Mouse (Mus musculus) intestine, postnatal 0 days (tissue): Measurements from ENCODE around the gene Exoc2. TPM values are rescaled to one million over a fixed set of nuclear protein-coding genes. Genes with fewer than 3 reads are reported as not detected.

Experiments
- ATAC-seq: fragments of 200-750 bp; cut with Nextera tagmentation; 2 replicates; pipeline ENCODE4 v1.8.0; 2017; ENCODE audit warnings: mild to moderate bottlenecking, moderate TSS enrichment, moderate library complexity
- H3K27ac ChIP-seq: fragments of 300-500 bp; sonication (generic); 2 replicates; pipeline ENCODE4 v1.5.1; 2014; ENCODE audit warnings: mild to moderate bottlenecking, low read depth, low read length, moderate library complexity
- H3K27me3 ChIP-seq: fragments of 300-500 bp; sonication (generic); replicated peaks from 2 replicates; pipeline ENCODE4 v1.6.1; 2014; ENCODE audit warnings: low read length, mixed read lengths; ENCODE audit not compliant: control insufficient read depth, insufficient read depth
- H3K36me3 ChIP-seq: fragments of 300-500 bp; sonication (generic); 2 replicates; pipeline ENCODE4 v1.6.1; 2014; ENCODE audit warnings: mild to moderate bottlenecking, moderate library complexity; ENCODE audit not compliant: control insufficient read depth, insufficient read depth
- H3K4me1 ChIP-seq: fragments of 300-500 bp; sonication (generic); replicated peaks from 2 replicates; pipeline ENCODE4 v1.6.1; 2014; ENCODE audit warnings: antibody characterized with exemption, low read length, mixed read lengths; ENCODE audit not compliant: control insufficient read depth, insufficient read depth
- H3K4me2 ChIP-seq: fragments of 300-500 bp; sonication (generic); replicated peaks from 2 replicates; pipeline ENCODE4 v1.6.1; 2014; ENCODE audit warnings: low read depth, mild to moderate bottlenecking, moderate library complexity
- H3K4me3 ChIP-seq: fragments of 300-500 bp; sonication (generic); 2 replicates; pipeline ENCODE4 v1.5.1; 2014; ENCODE audit warnings: low read depth, low read length
- H3K9ac ChIP-seq: fragments of 300-500 bp; sonication (generic); 2 replicates; pipeline ENCODE4 v1.6.1; 2014; ENCODE audit warnings: mild to moderate bottlenecking, low read depth, low read length
- H3K9me3 ChIP-seq: fragments of 300-500 bp; sonication (generic); 2 replicates; pipeline ENCODE4 v1.6.1; 2016; ENCODE audit warnings: mixed run types; ENCODE audit not compliant: control insufficient read depth
- CTCF ChIP-seq: sonication (generic); IDR thresholded peaks from 2 replicates; pipeline ENCODE4 v1.5.1; 2016; ENCODE audit warnings: low read depth, mild to moderate bottlenecking, control low read depth, antibody characterized with exemption, moderate library complexity
- whole genome bisulfite sequencing: fragments of 180-500 bp; shearing (Covaris S2); extraction: QIAGEN DNeasy Blood & Tissue Kit; methylation state at CpG from one replicate; pipeline ENCODE4 v1.1.7; 2014; 5-methylcytosine and 5-hydroxymethylcytosine counted together
- polyA plus RNA-seq: library from polyadenylated mRNA; unstranded; fragments of >200 nt; fragmentation: Nextera tagmentation; extraction: Ambion mirVana; gene quantifications from 2 replicates; pipeline ENCODE4 v1.2.1, GENCODE M21; 2015

The Exoc2 gene
- polyA plus RNA-seq, 1 experiment from 2014 or later = 10.7 TPM

- no peak for ATAC-seq
- WGBS = 85% methylated on average over 15 of the region's 15 CpGs
- H3K27ac ChIP-seq = no peak overlapping the region
- peaks cover 7% of the 10 kb centered on the region; the same call in 1 of the 2 replicates for H3K36me3 ChIP-seq
- no peak overlapping the region for H3K4me2 ChIP-seq
- H3K27me3 ChIP-seq = no peaks in the 10 kb centered on the region
- H3K9me3 ChIP-seq = no peaks in the 10 kb centered on the region
- H3K9ac ChIP-seq = no peak overlapping the region
- no peak for TF ChIP-seq CTCF
- no peaks in the 10 kb centered on the region for H3K4me1 ChIP-seq
- no peak overlapping the region for H3K4me3 ChIP-seq
Measured at GRCm38 (mm10) chr13:30947129-30947528, 26.8 kb downstream of the Exoc2 start.

- TF ChIP-seq CTCF = no peak
- H3K27me3 ChIP-seq = no peaks in the 10 kb centered on the region
- H3K9ac ChIP-seq = no peak overlapping the region
- no peaks in the 10 kb centered on the region for H3K9me3 ChIP-seq
- H3K4me2 ChIP-seq = no peak overlapping the region
- peaks cover 7% of the 10 kb centered on the region; the same call in 1 of the 2 replicates for H3K36me3 ChIP-seq
- no peak overlapping the region for H3K27ac ChIP-seq
- no peaks in the 10 kb centered on the region for H3K4me1 ChIP-seq
- no peak overlapping the region for H3K4me3 ChIP-seq
- no peak for ATAC-seq
Measured at GRCm38 (mm10) chr13:30945788-30946187, 28.1 kb downstream of the Exoc2 start.

GRCm38 (mm10) chr13:30932972-30933371 is 40.9 kb downstream of the Exoc2 start:
- Histone ChIP-seq H3K27ac (no peak overlapping the region), H3K9ac (no peak overlapping the region), H3K9me3 (no peaks in the 10 kb centered on the region), H3K4me1 (no peaks in the 10 kb centered on the region), H3K4me2 (no peak overlapping the region; the same call in 1 of the 2 replicates), H3K36me3 (0 out of 2 replicates have a peak, but pooled peaks cover 8% of the 10 kb centered on the region), H3K4me3 (no peak overlapping the region), H3K27me3 (no peaks in the 10 kb centered on the region)
- ATAC-seq = no peak
- 63% methylated on average over 6 of the region's 6 CpGs for WGBS
- TF ChIP-seq CTCF = no peak

GRCm38 (mm10) chr13:30931613-30932012 is 42.3 kb downstream of the Exoc2 start:
- no peak for ATAC-seq
- no peak overlapping the region for H3K4me3 ChIP-seq
- no peaks in the 10 kb centered on the region for H3K27me3 ChIP-seq
- H3K27ac ChIP-seq = no peak overlapping the region
- no peak for TF ChIP-seq CTCF
- WGBS = 59% methylated on average over 4 of the region's 4 CpGs
- H3K36me3 ChIP-seq = 0 out of 2 replicates have a peak, but pooled peaks cover 4% of the 10 kb centered on the region
- no peaks in the 10 kb centered on the region for H3K4me1 ChIP-seq
- no peaks in the 10 kb centered on the region for H3K9me3 ChIP-seq
- H3K4me2 ChIP-seq = no peak overlapping the region
- H3K9ac ChIP-seq = no peak overlapping the region

- H3K27me3 ChIP-seq = no peaks in the 10 kb centered on the region
- H3K4me3 ChIP-seq = no peak overlapping the region
- H3K9me3 ChIP-seq = no peaks in the 10 kb centered on the region
- no peak overlapping the region for H3K27ac ChIP-seq
- no peak overlapping the region for H3K9ac ChIP-seq
- peaks cover 10% of the 10 kb centered on the region for H3K36me3 ChIP-seq
- no peak for ATAC-seq
- TF ChIP-seq CTCF = no peak
- WGBS = 84% methylated on average over 2 of the region's 2 CpGs
- no peaks in the 10 kb centered on the region for H3K4me1 ChIP-seq
- no peak overlapping the region for H3K4me2 ChIP-seq
Measured at GRCm38 (mm10) chr13:30929119-30929518, 44.8 kb downstream of the Exoc2 start.

- no peak for ATAC-seq
- WGBS = 79% methylated on average over 6 of the region's 6 CpGs
Measured at GRCm38 (mm10) chr13:30924269-30924668, 49.6 kb downstream of the Exoc2 start.

GRCm38 (mm10) chr13:30921914-30922313 is 52.0 kb downstream of the Exoc2 start:
- no peaks in the 10 kb centered on the region for H3K27me3 ChIP-seq
- no peak for ATAC-seq
- no peaks in the 10 kb centered on the region for H3K4me1 ChIP-seq
- 87% methylated on average over 4 of the region's 4 CpGs for WGBS
- H3K36me3 ChIP-seq = peaks cover 7% of the 10 kb centered on the region
- H3K4me3 ChIP-seq = no peak overlapping the region
- no peak for TF ChIP-seq CTCF
- H3K9ac ChIP-seq = no peak overlapping the region
- H3K27ac ChIP-seq = no peak overlapping the region
- no peaks in the 10 kb centered on the region for H3K9me3 ChIP-seq
- H3K4me2 ChIP-seq = no peak overlapping the region

More at GRCm38 (mm10) chr13:30924269-30924668, 49.6 kb downstream of the Exoc2 start:
- no peaks in the 10 kb centered on the region for H3K4me1 ChIP-seq
- no peak for TF ChIP-seq CTCF
- H3K4me3 ChIP-seq = no peak overlapping the region
- no peaks in the 10 kb centered on the region for H3K9me3 ChIP-seq
- no peak overlapping the region for H3K9ac ChIP-seq
- no peak overlapping the region for H3K27ac ChIP-seq
- H3K36me3 ChIP-seq = peaks cover 7% of the 10 kb centered on the region
- H3K4me2 ChIP-seq = no peak overlapping the region
- no peaks in the 10 kb centered on the region for H3K27me3 ChIP-seq
